Mouse (Mus musculus): ENCODE results near the gene Sorcs2.

DNA sequence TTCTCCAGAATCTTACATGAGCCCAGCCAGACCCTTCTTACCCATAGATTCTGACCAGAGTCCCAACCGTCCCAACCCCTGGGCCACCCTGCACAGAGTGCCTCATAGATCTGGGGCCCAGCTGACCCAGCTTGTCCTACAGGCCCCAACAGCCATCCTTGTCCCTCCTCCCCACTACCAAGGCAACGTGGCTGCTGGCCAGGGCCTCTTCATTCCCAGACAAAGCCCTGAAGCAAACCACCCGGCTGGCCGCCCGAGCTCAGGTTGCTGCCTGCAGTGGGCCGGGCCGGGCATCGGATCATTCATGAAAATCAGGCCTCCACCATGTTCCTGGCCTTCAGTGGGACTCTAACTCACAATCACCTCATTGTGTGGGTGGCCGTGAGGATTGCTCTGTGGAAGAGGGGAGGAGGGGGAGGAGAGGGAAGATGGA, 73.8 kb downstream of the Sorcs2 start:
- TF ChIP-seq CTCF (IDR thresholded peaks at IDR 0.05; ENCODE audit: low read depth) (no peak), EP300 (optimal IDR thresholded peaks at IDR 0.05) (no peak)

Data from stomach, postnatal 0 days (tissue).